Mouse (Mus musculus) lung, postnatal 0 days (tissue): ENCODE measurements around the gene Susd2. TPM values are rescaled to one million over a fixed set of nuclear protein-coding genes. Genes with fewer than 3 reads are reported as not detected.

Experiments used
- ATAC-seq: fragments of 200-750 bp; cut with Nextera tagmentation; 2 replicates; pipeline ENCODE4 v1.8.0; 2017; ENCODE audit warnings: moderate library complexity
- DNase-seq: peaks from one replicate; pipeline ENCODE4 v3.0.0-alpha.2; 2016; ENCODE audit warnings: low spot score
- H3K27ac ChIP-seq: fragments of 300-500 bp; sonication (generic); 2 replicates; pipeline ENCODE4 v1.5.1; 2014; ENCODE audit warnings: antibody characterized with exemption, mild to moderate bottlenecking, low read length, mixed read lengths
- H3K27me3 ChIP-seq: fragments of 300-500 bp; sonication (generic); replicated peaks from 2 replicates; pipeline ENCODE4 v1.6.1; 2014; ENCODE audit warnings: low read length, mixed read lengths; ENCODE audit not compliant: insufficient read depth
- H3K36me3 ChIP-seq: fragments of 300-500 bp; sonication (generic); 2 replicates; pipeline ENCODE4 v1.6.1; 2014; ENCODE audit warnings: low read length, mixed read lengths; ENCODE audit not compliant: insufficient read depth
- H3K4me1 ChIP-seq: fragments of 300-500 bp; sonication (generic); 2 replicates; pipeline ENCODE4 v1.6.1; 2014; ENCODE audit warnings: antibody characterized with exemption, low read depth, low read length, mixed read lengths; ENCODE audit not compliant: insufficient read depth
- H3K4me2 ChIP-seq: fragments of 300-500 bp; sonication (generic); replicated peaks from 2 replicates; pipeline ENCODE4 v1.6.1; 2014; ENCODE audit warnings: low read depth, mild to moderate bottlenecking, low read length, moderate library complexity, mixed read lengths
- H3K4me3 ChIP-seq: fragments of 300-500 bp; sonication (generic); 2 replicates; pipeline ENCODE4 v1.5.1; 2014; ENCODE audit warnings: low read depth, low read length
- H3K9ac ChIP-seq: fragments of 300-500 bp; sonication (generic); replicated peaks from 2 replicates; pipeline ENCODE4 v1.6.1; 2014; ENCODE audit warnings: low read depth, mild to moderate bottlenecking
- H3K9me3 ChIP-seq: fragments of 300-500 bp; sonication (generic); 2 replicates; pipeline ENCODE4 v1.6.1; 2016; ENCODE audit warnings: low read length, mixed read lengths
- CTCF ChIP-seq: IDR thresholded peaks from 2 replicates; pipeline ENCODE4 v1.5.1; 2016; ENCODE audit warnings: antibody characterized with exemption, mild to moderate bottlenecking
- EP300 ChIP-seq: IDR thresholded peaks from 2 replicates; pipeline ENCODE4 v1.6.1; 2016; ENCODE audit warnings: antibody characterized with exemption, mild to moderate bottlenecking, control low read depth
- WGBS: fragments of 180-500 bp; shearing (Covaris S2); extraction: QIAGEN DNeasy Blood & Tissue Kit; methylation state at CpG from one replicate; pipeline ENCODE4 v1.1.7; 2014; 5-methylcytosine and 5-hydroxymethylcytosine counted together
- polyA plus RNA-seq: library from polyadenylated mRNA; unstranded; fragments of >200 nt; fragmentation: Nextera tagmentation; extraction: Ambion mirVana; gene quantifications from 2 replicates; pipeline ENCODE4 v1.2.1, GENCODE M21; 2015

Susd2 gene
- polyA plus RNA-seq, 1 experiment from 2014 or later, result 9.3 TPM

DNA sequence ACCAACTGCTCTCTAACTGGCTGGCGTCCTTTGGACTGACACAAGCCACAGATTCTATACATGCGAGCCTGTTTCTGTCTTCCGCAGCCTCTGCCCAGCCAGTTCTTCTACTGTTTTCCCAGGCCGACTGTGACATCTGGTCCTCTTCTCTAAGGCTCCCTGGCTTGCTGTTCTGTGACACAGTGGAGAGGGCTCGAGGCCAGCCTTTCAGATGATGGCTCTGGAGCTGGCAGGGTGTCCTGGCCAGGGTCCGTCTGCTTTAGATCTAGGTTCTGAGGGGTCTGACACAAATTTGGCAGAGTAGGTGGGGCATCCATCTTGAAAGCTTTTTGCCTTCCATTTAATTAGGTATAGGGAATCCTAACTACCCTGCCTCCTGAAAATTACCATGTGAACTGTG lies 17.6 kb upstream of the Susd2 start:
- TF ChIP-seq EP300, result no peak
- no peak for TF ChIP-seq CTCF
- Histone ChIP-seq H3K9ac (no peak overlapping the region), H3K9me3 (no peaks in the 10 kb centered on the region), H3K36me3 (peaks cover 27% of the 10 kb centered on the region), H3K4me1 (peaks cover 5% of the 10 kb centered on the region), H3K27ac (peak overlapping the region; percentile 20; the same call in 1 of the 2 replicates), H3K4me3 (no peak overlapping the region), H3K27me3 (no peaks in the 10 kb centered on the region), H3K4me2 (no peak overlapping the region)
- ATAC-seq (0 out of 2 replicates have a peak, but pooled peaks have one; percentile 35), DNase-seq (peak; percentile 52)
- WGBS, result 75% methylated on average over 6 of the region's 6 CpGs

DNA sequence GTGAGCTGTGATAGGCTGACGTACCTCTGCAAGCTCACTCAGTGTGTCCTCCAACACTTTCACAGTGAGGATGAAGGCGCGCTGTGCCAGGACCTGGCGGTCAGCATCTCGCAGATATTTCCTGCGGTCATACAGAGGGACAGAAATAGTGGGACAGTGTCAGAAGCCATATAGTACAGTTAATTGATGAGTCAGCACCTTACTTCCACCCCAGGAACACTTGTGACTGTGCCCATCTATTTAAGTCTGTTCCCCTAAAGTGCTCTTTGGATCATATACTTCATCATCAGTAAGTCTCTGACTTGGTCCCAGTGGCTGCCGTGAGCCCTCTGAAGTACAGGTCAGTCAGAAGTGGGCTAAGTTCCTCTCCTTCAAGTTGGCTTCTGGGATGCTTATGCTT lies 14.0 kb upstream of the Susd2 start:
- DNase-seq (no peak), ATAC-seq (no peak)
- Histone ChIP-seq H3K4me2 (no peak overlapping the region), H3K27me3 (no peaks in the 10 kb centered on the region), H3K9ac (no peak overlapping the region), H3K4me1 (no peaks in the 10 kb centered on the region), H3K36me3 (peaks cover 35% of the 10 kb centered on the region), H3K9me3 (no peaks in the 10 kb centered on the region), H3K4me3 (no peak overlapping the region), H3K27ac (no peak overlapping the region)
- WGBS, result 96% methylated on average over 7 of the region's 7 CpGs
- TF ChIP-seq CTCF, result no peak
- no peak for TF ChIP-seq EP300

DNA sequence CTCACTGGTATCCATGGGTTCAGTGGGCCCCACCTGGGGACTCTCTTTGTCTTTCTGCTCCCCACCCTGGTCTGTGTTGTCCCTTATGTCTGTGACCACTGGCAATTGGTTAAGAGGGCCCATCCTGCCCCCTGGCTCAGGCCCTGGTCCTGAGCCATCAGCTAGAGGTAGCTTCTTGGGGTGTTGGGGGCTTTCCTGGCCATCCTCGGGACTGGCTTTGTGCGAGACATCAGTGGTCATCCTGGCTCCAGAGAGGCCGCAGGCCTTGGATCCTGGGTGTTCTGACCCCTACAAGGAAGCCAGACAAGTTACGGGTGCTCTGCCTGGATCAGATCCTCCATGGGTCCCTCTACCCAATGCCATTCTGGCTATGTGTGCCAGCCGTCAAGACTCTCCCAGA lies 13.4 kb upstream of the Susd2 start:
- Histone ChIP-seq H3K4me2 (no peak overlapping the region), H3K27ac (no peak overlapping the region), H3K9ac (no peak overlapping the region), H3K27me3 (no peaks in the 10 kb centered on the region), H3K4me3 (no peak overlapping the region), H3K9me3 (no peaks in the 10 kb centered on the region), H3K36me3 (peaks cover 41% of the 10 kb centered on the region), H3K4me1 (no peaks in the 10 kb centered on the region)
- no peak for TF ChIP-seq EP300
- no peak for TF ChIP-seq CTCF
- 85% methylated on average over 5 of the region's 5 CpGs for WGBS
- ATAC-seq, result no peak
- DNase-seq, result no peak

DNA sequence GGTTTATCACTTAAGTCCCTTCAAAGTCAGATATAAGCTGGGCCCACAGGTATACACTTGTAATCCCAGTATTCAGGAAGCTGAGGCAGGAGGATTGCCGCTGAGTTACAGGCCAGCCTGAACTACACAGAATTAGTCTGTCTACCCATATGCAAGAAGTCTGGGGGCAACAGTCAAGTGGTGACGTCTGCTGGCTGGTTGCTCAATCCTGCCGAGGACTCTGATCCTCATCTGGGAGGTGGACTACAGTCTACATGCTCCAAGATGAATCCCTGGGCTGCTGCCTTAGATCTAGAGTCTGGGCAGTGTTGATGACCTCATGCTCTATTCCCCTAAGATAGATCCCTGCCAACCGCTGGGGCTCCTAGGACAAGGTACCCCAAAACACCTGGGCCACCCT lies 10.2 kb upstream of the Susd2 start:
- Histone ChIP-seq H3K36me3 (peaks cover 49% of the 10 kb centered on the region), H3K27me3 (no peaks in the 10 kb centered on the region), H3K27ac (no peak overlapping the region), H3K4me2 (no peak overlapping the region), H3K9ac (no peak overlapping the region), H3K4me1 (no peaks in the 10 kb centered on the region; the same call in 1 of the 2 replicates), H3K9me3 (no peaks in the 10 kb centered on the region), H3K4me3 (no peak overlapping the region)
- 82% methylated on average over 4 of the region's 4 CpGs for WGBS
- DNase-seq (no peak), ATAC-seq (no peak)
- TF ChIP-seq CTCF (no peak), EP300 (no peak)

DNA sequence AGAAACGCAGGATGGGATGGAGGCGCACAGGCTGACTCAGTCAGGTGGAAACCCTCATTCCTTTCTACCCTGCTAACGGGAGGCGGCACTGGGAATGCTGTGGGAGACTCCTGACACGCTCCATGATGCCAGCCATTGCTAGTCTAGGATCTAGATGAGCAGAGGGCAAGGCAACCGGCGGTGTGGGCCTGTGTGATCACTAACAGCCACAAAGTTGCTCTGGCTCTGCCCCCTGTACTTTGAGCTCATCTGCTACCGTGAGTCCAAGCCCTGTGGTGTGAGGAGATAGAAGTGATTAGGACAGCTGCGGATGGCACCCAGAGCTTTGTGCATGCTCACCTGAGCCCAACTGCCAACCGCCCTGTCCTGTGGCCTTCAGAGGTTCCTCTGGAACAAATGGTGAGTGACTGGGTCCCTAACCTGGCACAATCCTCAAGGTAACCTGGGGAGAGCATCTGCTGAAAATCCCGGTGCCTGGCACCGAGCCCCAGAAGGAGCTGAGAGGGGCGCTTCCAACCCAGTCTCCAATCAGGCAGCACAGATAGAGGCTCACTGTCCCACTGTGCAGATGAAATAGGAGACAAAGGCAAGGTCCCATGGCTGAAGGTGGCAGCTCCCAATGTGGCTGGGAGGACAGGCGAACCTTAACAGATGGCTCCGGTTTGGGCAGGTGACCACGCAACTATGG lies 7.7 kb upstream of the Susd2 start:
- no peaks in the 10 kb centered on the region for H3K9me3 ChIP-seq
- no peak overlapping the region for H3K4me2 ChIP-seq
- H3K27ac ChIP-seq, result no peak overlapping the region
- TF ChIP-seq EP300, result no peak
- TF ChIP-seq CTCF, result no peak
- peaks cover 32% of the 10 kb centered on the region for H3K36me3 ChIP-seq
- no peak overlapping the region for H3K4me3 ChIP-seq
- 95% methylated on average over 16 of the region's 16 CpGs for WGBS
- no peak for DNase-seq
- no peaks in the 10 kb centered on the region for H3K27me3 ChIP-seq
- H3K9ac ChIP-seq, result no peak overlapping the region
- ATAC-seq, result no peak
- H3K4me1 ChIP-seq, result peaks cover 7% of the 10 kb centered on the region; the same call in 1 of the 2 replicates

DNA sequence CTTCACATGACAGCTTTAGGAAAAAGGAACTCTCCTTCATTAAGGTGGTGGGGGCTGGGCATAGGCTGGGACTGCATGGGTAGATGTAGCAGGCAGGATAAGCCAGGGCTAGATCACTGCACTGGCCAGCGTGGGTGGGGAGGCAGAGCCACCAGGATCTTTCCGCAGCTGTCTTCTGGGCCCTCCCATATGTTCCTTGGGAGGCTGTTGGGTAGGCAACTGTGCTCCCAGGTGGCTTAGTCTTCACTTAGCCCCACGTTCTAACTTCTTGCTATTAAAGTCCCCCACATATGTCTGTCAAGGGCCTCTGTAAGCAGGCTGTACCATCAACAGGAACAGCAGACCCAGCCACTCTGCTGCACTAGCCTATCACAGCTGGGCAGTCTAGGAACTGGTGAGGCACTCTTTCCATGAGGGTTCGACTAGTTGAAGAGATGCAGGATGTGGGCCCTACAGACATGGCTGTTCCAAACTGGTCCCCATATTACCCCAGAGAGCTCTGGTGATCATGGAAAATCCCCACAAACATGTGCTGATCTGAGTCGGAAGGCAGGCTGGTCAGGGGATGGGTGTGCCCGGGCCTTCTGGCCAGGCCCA lies 6.6 kb upstream of the Susd2 start:
- 86% methylated on average over 6 of the region's 6 CpGs for WGBS
- H3K9ac ChIP-seq, result no peak overlapping the region
- H3K9me3 ChIP-seq, result no peaks in the 10 kb centered on the region
- TF ChIP-seq CTCF (no peak), EP300 (no peak)
- H3K4me1 ChIP-seq, result peaks cover 7% of the 10 kb centered on the region; the same call in 1 of the 2 replicates
- no peak overlapping the region for H3K4me2 ChIP-seq
- no peak overlapping the region for H3K4me3 ChIP-seq
- peaks cover 30% of the 10 kb centered on the region for H3K36me3 ChIP-seq
- DNase-seq (no peak), ATAC-seq (no peak)
- no peak overlapping the region for H3K27ac ChIP-seq
- no peaks in the 10 kb centered on the region for H3K27me3 ChIP-seq
